Mouse (Mus musculus): Measurements from ENCODE around the gene Wdr4.

DNA sequence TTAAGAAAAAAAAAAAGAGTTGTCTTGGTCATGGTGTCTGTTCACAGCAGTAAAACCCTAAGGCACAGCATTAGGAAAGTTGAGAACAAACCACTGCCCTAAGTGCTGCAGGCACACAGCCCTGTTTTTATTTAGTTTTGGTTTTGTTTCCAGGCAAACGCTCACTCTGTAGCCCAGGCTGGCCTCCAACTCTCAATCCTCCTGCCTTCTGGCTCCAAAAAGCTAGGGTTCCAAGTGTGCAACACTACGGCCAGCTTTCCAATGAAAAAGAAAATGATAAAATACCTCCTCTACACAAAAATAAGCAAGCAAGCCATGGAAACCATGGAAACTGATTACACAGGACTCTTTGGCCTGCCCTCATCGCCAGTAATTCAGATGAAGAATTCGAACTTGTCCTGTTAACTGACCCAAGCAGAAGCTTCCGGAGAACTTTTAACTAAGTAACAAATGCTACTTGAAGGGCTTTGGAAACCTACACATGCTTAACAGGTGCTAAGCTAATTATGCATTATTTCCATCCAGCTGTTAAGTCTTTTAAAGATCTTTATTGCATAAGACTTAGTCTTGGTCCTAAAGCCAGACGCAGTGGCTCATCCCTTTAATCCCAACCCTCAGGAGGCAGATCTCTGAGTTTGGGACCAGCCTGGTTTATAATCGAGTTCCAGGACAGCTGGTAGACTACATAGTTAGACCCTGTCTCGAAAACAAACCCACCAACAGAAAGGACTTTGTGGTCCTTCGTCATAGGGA lies 26.8 kb upstream of the Wdr4 start:
- no peak for TF ChIP-seq CTCF (IDR thresholded peaks at IDR 0.05; ENCODE audit: insufficient read depth, low read length)
- no peak for TF ChIP-seq POLR2A (IDR thresholded peaks at IDR 0.05; ENCODE audit: borderline replicate concordance, extremely low read depth, low read depth, low read length)

All from lung, adult 2 months (tissue).